Mouse (Mus musculus) hindbrain, postnatal 0 days (tissue): Measurements from ENCODE around the gene Sik2. TPM values are rescaled to one million over a fixed set of nuclear protein-coding genes. Genes with fewer than 3 reads are reported as not detected.

ENCODE experiments used
- ATAC-seq: fragments of 200-750 bp; cut with Nextera tagmentation; 2 replicates; pipeline ENCODE4 v1.8.0; 2017; ENCODE audit warnings: mild to moderate bottlenecking, moderate TSS enrichment, moderate library complexity
- DNase-seq: peaks from one replicate; pipeline ENCODE4 v3.0.0-alpha.2; 2015; ENCODE audit warnings: low spot score
- H3K27ac ChIP-seq: fragments of 300-500 bp; sonication (generic); 2 replicates; pipeline ENCODE4 v1.5.1; 2014; ENCODE audit warnings: mild to moderate bottlenecking
- H3K27me3 ChIP-seq: fragments of 300-500 bp; sonication (generic); 2 replicates; pipeline ENCODE4 v1.6.1; 2014; ENCODE audit warnings: low read length, mixed read lengths; ENCODE audit not compliant: insufficient read depth
- H3K36me3 ChIP-seq: fragments of 300-500 bp; sonication (generic); 2 replicates; pipeline ENCODE4 v1.6.1; 2014; ENCODE audit warnings: low read length, mixed read lengths; ENCODE audit not compliant: insufficient read depth
- H3K4me1 ChIP-seq: fragments of 300-500 bp; sonication (generic); 2 replicates; pipeline ENCODE4 v1.6.1; 2014; ENCODE audit warnings: antibody characterized with exemption, low read length, mixed read lengths; ENCODE audit not compliant: insufficient read depth
- H3K4me2 ChIP-seq: fragments of 300-500 bp; sonication (generic); 2 replicates; pipeline ENCODE4 v1.6.1; 2014; ENCODE audit warnings: low read depth, mild to moderate bottlenecking, low read length, moderate library complexity, mixed read lengths
- H3K4me3 ChIP-seq: fragments of 300-500 bp; sonication (generic); 2 replicates; pipeline ENCODE4 v1.5.1; 2014; ENCODE audit warnings: low read length
- H3K9ac ChIP-seq: fragments of 300-500 bp; sonication (generic); replicated peaks from 2 replicates; pipeline ENCODE4 v1.6.1; 2014; ENCODE audit warnings: mild to moderate bottlenecking, low read length, moderate library complexity, mixed read lengths
- H3K9me3 ChIP-seq: fragments of 300-500 bp; sonication (generic); 2 replicates; pipeline ENCODE4 v1.6.1; 2016; ENCODE audit warnings: low read length, mixed read lengths
- CTCF ChIP-seq: IDR thresholded peaks from 2 replicates; pipeline ENCODE4 v1.5.1; 2016; ENCODE audit warnings: antibody characterized with exemption, control low read depth, low read depth
- WGBS: fragments of 180-500 bp; shearing (Covaris S2); extraction: QIAGEN DNeasy Blood & Tissue Kit; methylation state at CpG from one replicate; pipeline ENCODE4 v1.1.7; 2014; 5-methylcytosine and 5-hydroxymethylcytosine counted together
- polyA plus RNA-seq: library from polyadenylated mRNA; unstranded; fragments of >200 nt; fragmentation: Nextera tagmentation; extraction: Ambion mirVana; gene quantifications from 2 replicates; pipeline ENCODE4 v1.2.1, GENCODE M21; 2015
- total RNA-seq: library from RNA; depleted of rRNA; stranded (reverse); fragments of >200 nt; gene quantifications from 2 replicates; pipeline ENCODE4 v1.2.3, GENCODE M21; 2014

Sik2 gene
- total and polyA plus RNA-seq, 2 experiments from 2014 or later, result 13.0 to 24.4 TPM

- no peaks in the 10 kb centered on the region for H3K4me1 ChIP-seq
- WGBS, result 63% methylated on average over 4 of the region's 4 CpGs
- no peak for DNase-seq
These were observed 6.9 kb upstream of the Sik2 start for GRCm38 (mm10) chr9:51015732-51016131.

GRCm38 (mm10) chr9:51013644-51014043, 4.8 kb upstream of the Sik2 start:
- Histone ChIP-seq H3K27me3 (no peaks in the 10 kb centered on the region), H3K9me3 (no peaks in the 10 kb centered on the region), H3K36me3 (no peaks in the 10 kb centered on the region), H3K27ac (no peak overlapping the region), H3K4me1 (no peaks in the 10 kb centered on the region), H3K4me2 (no peak overlapping the region), H3K9ac (no peak overlapping the region), H3K4me3 (no peak overlapping the region)
- TF ChIP-seq CTCF, result no peak
- 89% methylated on average over 1 of the region's 1 CpGs for WGBS
- DNase-seq (no peak), ATAC-seq (no peak)

More at GRCm38 (mm10) chr9:51015732-51016131, 6.9 kb upstream of the Sik2 start:
- H3K36me3 ChIP-seq, result no peaks in the 10 kb centered on the region
- no peak overlapping the region for H3K9ac ChIP-seq
- no peaks in the 10 kb centered on the region for H3K27me3 ChIP-seq
- H3K9me3 ChIP-seq, result no peaks in the 10 kb centered on the region
- TF ChIP-seq CTCF, result no peak
- H3K27ac ChIP-seq, result no peak overlapping the region
- no peak overlapping the region for H3K4me2 ChIP-seq
- ATAC-seq, result no peak
- no peak overlapping the region for H3K4me3 ChIP-seq

- H3K9me3 ChIP-seq, result no peaks in the 10 kb centered on the region
- H3K36me3 ChIP-seq, result no peaks in the 10 kb centered on the region
- 2% methylated on average over 6 of the region's 6 CpGs for WGBS
- H3K9ac ChIP-seq, result 0 out of 2 replicates have a peak overlapping the region, but pooled peaks have one; percentile 89
- ATAC-seq (no peak), DNase-seq (no peak)
- no peaks in the 10 kb centered on the region for H3K4me1 ChIP-seq
- peak overlapping the region; percentile 96 for H3K4me3 ChIP-seq
- TF ChIP-seq CTCF, result no peak
- H3K4me2 ChIP-seq, result peak overlapping the region; percentile 77
- H3K27me3 ChIP-seq, result no peaks in the 10 kb centered on the region
- H3K27ac ChIP-seq, result no peak overlapping the region
These were observed 730 bp upstream of the Sik2 start for GRCm38 (mm10) chr9:51009656-51009950.

- ATAC-seq (peak; percentile 44), DNase-seq (peak; percentile 31)
- Histone ChIP-seq H3K9ac (peak overlapping the region; percentile 89), H3K36me3 (no peaks in the 10 kb centered on the region), H3K27me3 (no peaks in the 10 kb centered on the region), H3K4me1 (no peaks in the 10 kb centered on the region), H3K9me3 (no peaks in the 10 kb centered on the region), H3K27ac (peak overlapping the region; percentile 86), H3K4me2 (peak overlapping the region; percentile 77), H3K4me3 (peak overlapping the region; percentile 96)
- WGBS, result under 1% methylated on average over 51 of the region's 65 CpGs
- TF ChIP-seq CTCF, result no peak
These were observed 619 bp downstream of the Sik2 start for GRCm38 (mm10) chr9:51008068-51008840.

- no peaks in the 10 kb centered on the region for H3K36me3 ChIP-seq
- DNase-seq (no peak), ATAC-seq (no peak)
- peak overlapping the region; percentile 89 for H3K9ac ChIP-seq
- no peaks in the 10 kb centered on the region for H3K9me3 ChIP-seq
- H3K4me2 ChIP-seq, result peak overlapping the region; percentile 77
- H3K4me3 ChIP-seq, result peak overlapping the region; percentile 96
- no peaks in the 10 kb centered on the region for H3K4me1 ChIP-seq
- TF ChIP-seq CTCF, result no peak
- WGBS, result 11% methylated on average over 10 of the region's 10 CpGs
- H3K27ac ChIP-seq, result peak overlapping the region; percentile 86; the same call in 1 of the 2 replicates
- no peaks in the 10 kb centered on the region for H3K27me3 ChIP-seq
These were observed 1.2 kb downstream of the Sik2 start for GRCm38 (mm10) chr9:51007726-51008067.

- peak; percentile 78 for TF ChIP-seq CTCF
- Histone ChIP-seq H3K27me3 (no peaks in the 10 kb centered on the region), H3K9ac (no peak overlapping the region), H3K9me3 (no peaks in the 10 kb centered on the region), H3K27ac (no peak overlapping the region), H3K36me3 (no peaks in the 10 kb centered on the region), H3K4me1 (no peaks in the 10 kb centered on the region), H3K4me2 (peak overlapping the region; percentile 77), H3K4me3 (no peak overlapping the region)
- 2% methylated on average over 4 of the region's 4 CpGs for WGBS
- peak; percentile 80 for DNase-seq
- no peak for ATAC-seq
These were observed 2.0 kb downstream of the Sik2 start for GRCm38 (mm10) chr9:51006846-51007245.

- Histone ChIP-seq H3K4me2 (no peak overlapping the region), H3K4me3 (no peak overlapping the region), H3K9ac (no peak overlapping the region), H3K9me3 (no peaks in the 10 kb centered on the region), H3K27me3 (no peaks in the 10 kb centered on the region), H3K36me3 (no peaks in the 10 kb centered on the region), H3K4me1 (no peaks in the 10 kb centered on the region), H3K27ac (no peak overlapping the region)
- DNase-seq (no peak), ATAC-seq (no peak)
- no peak for TF ChIP-seq CTCF
- WGBS, result 86% methylated on average over 1 of the region's 1 CpGs
These were observed 4.8 kb downstream of the Sik2 start for GRCm38 (mm10) chr9:51004062-51004461.
